Mouse (Mus musculus): Measurements from ENCODE around the gene Srf. TPM values are rescaled to one million over a fixed set of nuclear protein-coding genes. Genes with fewer than 3 reads are reported as not detected.

The Srf gene
- polyA plus RNA-seq, 1 experiment from 2014 or later, result 11.0 TPM

GRCm38 (mm10) chr17:46593124-46593523 lies 37.1 kb upstream of the Srf start:
- H3K4me2 ChIP-seq (ENCODE audit: low read depth, low read length), result no peak overlapping the region
- H3K9me3 ChIP-seq (replicated peaks; ENCODE audit: control insufficient read depth, low read length), result no peaks in the 10 kb centered on the region
- no peak for ATAC-seq (replicated peaks; ENCODE audit: extremely low read depth, insufficient read depth, low FRiP score)
- no peak overlapping the region for H3K27ac ChIP-seq (ENCODE audit: low read length)
- no peak overlapping the region for H3K4me3 ChIP-seq (ENCODE audit: low read length)
- H3K36me3 ChIP-seq (ENCODE audit: control insufficient read depth, insufficient read depth), result peaks cover 10% of the 10 kb centered on the region; the same call in 1 of the 2 replicates
- peaks cover 12% of the 10 kb centered on the region for H3K4me1 ChIP-seq (ENCODE audit: control insufficient read depth, insufficient read depth, low read length)
- 87% methylated on average over 4 of the region's 4 CpGs for whole genome bisulfite sequencing
- no peaks in the 10 kb centered on the region for H3K27me3 ChIP-seq (ENCODE audit: control insufficient read depth, insufficient read depth, low read length)
- H3K9ac ChIP-seq (ENCODE audit: low read length), result no peak overlapping the region

GRCm38 (mm10) chr17:46591406-46591805 lies 35.4 kb upstream of the Srf start:
- no peak overlapping the region for H3K27ac ChIP-seq (ENCODE audit: low read length)
- H3K4me3 ChIP-seq (ENCODE audit: low read length), result no peak overlapping the region
- ATAC-seq (replicated peaks; ENCODE audit: extremely low read depth, insufficient read depth, low FRiP score), result no peak
- H3K9ac ChIP-seq (ENCODE audit: low read length), result no peak overlapping the region
- no peaks in the 10 kb centered on the region for H3K9me3 ChIP-seq (replicated peaks; ENCODE audit: control insufficient read depth, low read length)
- H3K4me2 ChIP-seq (ENCODE audit: low read depth, low read length), result no peak overlapping the region
- peaks cover 12% of the 10 kb centered on the region for H3K4me1 ChIP-seq (ENCODE audit: control insufficient read depth, insufficient read depth, low read length)
- peaks cover 10% of the 10 kb centered on the region; the same call in 1 of the 2 replicates for H3K36me3 ChIP-seq (ENCODE audit: control insufficient read depth, insufficient read depth)
- no peaks in the 10 kb centered on the region for H3K27me3 ChIP-seq (ENCODE audit: control insufficient read depth, insufficient read depth, low read length)
- 71% methylated on average over 19 of the region's 19 CpGs for WGBS

GRCm38 (mm10) chr17:46590439-46590838 lies 34.5 kb upstream of the Srf start:
- H3K9ac ChIP-seq (ENCODE audit: low read length), result no peak overlapping the region
- H3K27ac ChIP-seq (ENCODE audit: low read length), result no peak overlapping the region
- 86% methylated on average over 7 of the region's 7 CpGs for WGBS
- H3K4me1 ChIP-seq (ENCODE audit: control insufficient read depth, insufficient read depth, low read length), result peaks cover 12% of the 10 kb centered on the region
- H3K9me3 ChIP-seq (replicated peaks; ENCODE audit: control insufficient read depth, low read length), result no peaks in the 10 kb centered on the region
- no peak overlapping the region for H3K4me2 ChIP-seq (ENCODE audit: low read depth, low read length)
- H3K4me3 ChIP-seq (ENCODE audit: low read length), result no peak overlapping the region
- no peak for ATAC-seq (replicated peaks; ENCODE audit: extremely low read depth, insufficient read depth, low FRiP score)
- no peaks in the 10 kb centered on the region for H3K27me3 ChIP-seq (ENCODE audit: control insufficient read depth, insufficient read depth, low read length)
- H3K36me3 ChIP-seq (ENCODE audit: control insufficient read depth, insufficient read depth), result peaks cover 15% of the 10 kb centered on the region

- H3K4me2 ChIP-seq (ENCODE audit: low read depth, low read length), result no peak overlapping the region
- no peak overlapping the region for H3K4me3 ChIP-seq (ENCODE audit: low read length)
- H3K36me3 ChIP-seq (ENCODE audit: control insufficient read depth, insufficient read depth), result peaks cover 17% of the 10 kb centered on the region
- WGBS, result 87% methylated on average over 16 of the region's 16 CpGs
- no peak overlapping the region for H3K9ac ChIP-seq (ENCODE audit: low read length)
- H3K4me1 ChIP-seq (ENCODE audit: control insufficient read depth, insufficient read depth, low read length), result peaks cover 8% of the 10 kb centered on the region
- no peaks in the 10 kb centered on the region for H3K27me3 ChIP-seq (ENCODE audit: control insufficient read depth, insufficient read depth, low read length)
- H3K9me3 ChIP-seq (replicated peaks; ENCODE audit: control insufficient read depth, low read length), result no peaks in the 10 kb centered on the region
- no peak for ATAC-seq (replicated peaks; ENCODE audit: extremely low read depth, insufficient read depth, low FRiP score)
- H3K27ac ChIP-seq (ENCODE audit: low read length), result no peak overlapping the region
Measured at GRCm38 (mm10) chr17:46589635-46590314, 33.8 kb upstream of the Srf start.

- H3K27me3 ChIP-seq (ENCODE audit: control insufficient read depth, insufficient read depth, low read length), result no peaks in the 10 kb centered on the region
- WGBS, result 89% methylated on average over 6 of the region's 6 CpGs
- H3K9ac ChIP-seq (ENCODE audit: low read length), result no peak overlapping the region
- no peak overlapping the region for H3K4me3 ChIP-seq (ENCODE audit: low read length)
- ATAC-seq (replicated peaks; ENCODE audit: extremely low read depth, insufficient read depth, low FRiP score), result no peak
- H3K27ac ChIP-seq (ENCODE audit: low read length), result no peak overlapping the region
- H3K36me3 ChIP-seq (ENCODE audit: control insufficient read depth, insufficient read depth), result peaks cover 17% of the 10 kb centered on the region
- H3K4me1 ChIP-seq (ENCODE audit: control insufficient read depth, insufficient read depth, low read length), result 0 out of 2 replicates have a peak, but pooled peaks cover 4% of the 10 kb centered on the region
- H3K4me2 ChIP-seq (ENCODE audit: low read depth, low read length), result no peak overlapping the region
- no peaks in the 10 kb centered on the region for H3K9me3 ChIP-seq (replicated peaks; ENCODE audit: control insufficient read depth, low read length)
Measured at GRCm38 (mm10) chr17:46588913-46589312, 32.9 kb upstream of the Srf start.

GRCm38 (mm10) chr17:46588173-46588572 lies 32.2 kb upstream of the Srf start:
- no peak overlapping the region for H3K4me2 ChIP-seq (ENCODE audit: low read depth, low read length)
- no peaks in the 10 kb centered on the region for H3K27me3 ChIP-seq (ENCODE audit: control insufficient read depth, insufficient read depth, low read length)
- H3K9ac ChIP-seq (ENCODE audit: low read length), result no peak overlapping the region
- H3K4me3 ChIP-seq (ENCODE audit: low read length), result no peak overlapping the region
- no peak overlapping the region for H3K27ac ChIP-seq (ENCODE audit: low read length)
- peaks cover 17% of the 10 kb centered on the region for H3K36me3 ChIP-seq (ENCODE audit: control insufficient read depth, insufficient read depth)
- no peaks in the 10 kb centered on the region for H3K9me3 ChIP-seq (replicated peaks; ENCODE audit: control insufficient read depth, low read length)
- ATAC-seq (replicated peaks; ENCODE audit: extremely low read depth, insufficient read depth, low FRiP score), result no peak
- H3K4me1 ChIP-seq (ENCODE audit: control insufficient read depth, insufficient read depth, low read length), result 0 out of 2 replicates have a peak, but pooled peaks cover 4% of the 10 kb centered on the region
- WGBS, result 81% methylated on average over 9 of the region's 9 CpGs

GRCm38 (mm10) chr17:46586327-46586726 lies 30.4 kb upstream of the Srf start:
- peaks cover 27% of the 10 kb centered on the region for H3K36me3 ChIP-seq (ENCODE audit: control insufficient read depth, insufficient read depth)

GRCm38 (mm10) chr17:46578650-46579049 lies 22.7 kb upstream of the Srf start:
- Histone ChIP-seq H3K4me2 (ENCODE audit: low read depth, low read length) (no peak overlapping the region), H3K27ac (ENCODE audit: low read length) (no peak overlapping the region), H3K9ac (ENCODE audit: low read length) (no peak overlapping the region), H3K9me3 (replicated peaks; ENCODE audit: control insufficient read depth, low read length) (no peaks in the 10 kb centered on the region), H3K27me3 (ENCODE audit: control insufficient read depth, insufficient read depth, low read length) (no peaks in the 10 kb centered on the region), H3K4me3 (ENCODE audit: low read length) (no peak overlapping the region), H3K36me3 (ENCODE audit: control insufficient read depth, insufficient read depth) (peaks cover 53% of the 10 kb centered on the region), H3K4me1 (ENCODE audit: control insufficient read depth, insufficient read depth, low read length) (no peaks in the 10 kb centered on the region)
- no peak; the same call in 1 of the 2 replicates for ATAC-seq (replicated peaks; ENCODE audit: extremely low read depth, insufficient read depth, low FRiP score)
- WGBS, result 73% methylated on average over 5 of the region's 5 CpGs

More at GRCm38 (mm10) chr17:46586327-46586726, 30.4 kb upstream of the Srf start:
- no peak overlapping the region for H3K4me3 ChIP-seq (ENCODE audit: low read length)
- 89% methylated on average over 8 of the region's 8 CpGs for WGBS
- no peak overlapping the region for H3K27ac ChIP-seq (ENCODE audit: low read length)
- H3K4me1 ChIP-seq (ENCODE audit: control insufficient read depth, insufficient read depth, low read length), result no peaks in the 10 kb centered on the region
- no peak for ATAC-seq (replicated peaks; ENCODE audit: extremely low read depth, insufficient read depth, low FRiP score)
- no peaks in the 10 kb centered on the region for H3K9me3 ChIP-seq (replicated peaks; ENCODE audit: control insufficient read depth, low read length)
- H3K27me3 ChIP-seq (ENCODE audit: control insufficient read depth, insufficient read depth, low read length), result no peaks in the 10 kb centered on the region
- H3K4me2 ChIP-seq (ENCODE audit: low read depth, low read length), result no peak overlapping the region
- no peak overlapping the region for H3K9ac ChIP-seq (ENCODE audit: low read length)

- Histone ChIP-seq H3K36me3 (ENCODE audit: control insufficient read depth, insufficient read depth) (peaks cover 47% of the 10 kb centered on the region), H3K4me1 (ENCODE audit: control insufficient read depth, insufficient read depth, low read length) (no peaks in the 10 kb centered on the region), H3K27me3 (ENCODE audit: control insufficient read depth, insufficient read depth, low read length) (no peaks in the 10 kb centered on the region), H3K4me2 (ENCODE audit: low read depth, low read length) (no peak overlapping the region), H3K9ac (ENCODE audit: low read length) (no peak overlapping the region), H3K27ac (ENCODE audit: low read length) (no peak overlapping the region), H3K9me3 (replicated peaks; ENCODE audit: control insufficient read depth, low read length) (no peaks in the 10 kb centered on the region), H3K4me3 (ENCODE audit: low read length) (no peak overlapping the region)
- 85% methylated on average over 13 of the region's 13 CpGs for WGBS
- ATAC-seq (replicated peaks; ENCODE audit: extremely low read depth, insufficient read depth, low FRiP score), result no peak
Measured at GRCm38 (mm10) chr17:46576070-46576469, 20.1 kb upstream of the Srf start.
